Mouse (Mus musculus) regulatory T cell (primary cell): ENCODE measurements around the gene Nxpe3.

Experiments used
- in situ Hi-C: fragments of 300-600 bp; cut with MboI, MseI; formaldehyde crosslinking; loops from one replicate; pipeline ENCODE4 v1.15.1; 2025; ENCODE audit warnings: high pct_unique_total_duplicates

The Nxpe3 gene

GRCm38 (mm10) chr16:55894893-55895650, at the start of gene Nxpe3:
Nxpe3 (minus strand) TSS chr16:55895285.
- in situ Hi-C loops = loop anchor here (5.0 kb wide), 2 partner anchors 37 to 82 kb away; partner anchors contain the start of gene Cep97

DNA sequence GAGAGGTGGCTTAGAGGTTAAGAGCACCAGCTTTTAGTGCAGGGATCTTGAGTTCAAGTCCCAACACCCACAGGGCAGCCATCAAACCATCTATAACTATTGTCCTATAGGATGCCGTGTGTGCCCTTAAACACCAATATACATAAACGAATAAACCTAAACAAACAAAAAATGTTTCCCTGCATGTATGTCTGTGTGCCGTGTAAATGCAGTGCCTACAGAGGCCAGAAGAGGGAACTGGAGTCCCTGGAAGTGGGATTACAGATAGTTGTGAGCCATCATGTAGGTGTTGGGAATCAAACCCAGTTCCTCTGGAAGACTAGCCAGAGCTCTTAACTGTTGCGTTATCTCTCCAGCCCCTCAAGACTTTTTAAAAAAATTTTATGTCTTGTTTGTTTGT, 45.7 kb upstream of the Nxpe3 start:
- in situ Hi-C loops = no loop called here

DNA sequence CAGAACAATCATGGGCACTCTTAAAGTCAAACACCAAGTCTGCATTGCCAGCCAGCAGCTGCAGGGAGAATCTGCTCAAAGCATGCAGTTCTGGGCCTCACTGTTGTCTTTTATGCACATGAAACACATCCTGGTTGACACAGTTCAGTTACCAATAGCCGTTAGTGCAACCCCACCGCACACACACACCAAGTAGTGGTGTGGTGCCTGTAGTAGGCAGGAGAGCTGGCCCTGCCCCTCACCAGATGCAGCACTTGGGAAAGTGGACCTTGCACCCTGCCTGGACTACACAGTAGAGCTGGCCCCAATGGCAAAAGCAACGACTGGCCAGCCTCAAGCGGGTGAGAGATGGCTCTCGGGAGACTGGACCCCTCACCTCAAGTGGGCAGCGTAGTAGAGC, 44.6 kb upstream of the Nxpe3 start:
- in situ Hi-C loops = no loop called here

- in situ Hi-C loops = no loop called here
Observed at GRCm38 (mm10) chr16:55938761-55939160, 43.7 kb upstream of the Nxpe3 start.

- in situ Hi-C loops = loop anchor here (5.0 kb wide), 2 partner anchors 37 to 38 kb away; partner anchors contain the start of genes Nxpe3 and Zbtb11
Observed at GRCm38 (mm10) chr16:55934453-55935037, 39.5 kb upstream of the Nxpe3 start, which contains the start of gene Cep97. Cep97 (minus strand) TSS chr16:55934855.

- in situ Hi-C loops = loop anchor here (5.0 kb wide), 2 partner anchors 37 to 38 kb away; partner anchors contain the start of genes Nxpe3 and Zbtb11
Observed at GRCm38 (mm10) chr16:55933681-55934343, 38.7 kb upstream of the Nxpe3 start.

GRCm38 (mm10) chr16:55924010-55924409, 28.9 kb upstream of the Nxpe3 start:
- in situ Hi-C loops = loop anchor here (10.0 kb wide), 1 partner anchor 471 kb away; no protein-coding TSS in a partner anchor

DNA sequence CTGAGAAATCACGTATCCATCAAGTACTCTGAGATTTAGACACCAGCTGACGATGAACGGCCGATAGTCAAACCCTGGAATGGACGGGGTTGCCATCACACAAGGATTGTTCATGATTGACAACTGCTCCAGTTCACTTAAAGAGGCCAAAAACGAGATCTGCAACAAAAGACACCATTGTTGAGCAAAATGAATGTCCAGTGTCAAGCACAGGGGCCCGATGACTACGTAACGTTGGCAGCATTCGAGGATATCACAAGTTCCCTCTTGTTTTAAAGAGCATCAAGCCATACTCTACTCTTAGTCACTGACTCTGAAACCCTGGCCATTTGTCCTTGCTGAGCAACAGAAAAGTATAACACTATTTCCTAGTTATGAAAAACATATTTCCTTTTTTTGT, 27.0 kb upstream of the Nxpe3 start:
- in situ Hi-C loops = loop anchor here (10.0 kb wide), 1 partner anchor 473 kb away; no protein-coding TSS in a partner anchor

DNA sequence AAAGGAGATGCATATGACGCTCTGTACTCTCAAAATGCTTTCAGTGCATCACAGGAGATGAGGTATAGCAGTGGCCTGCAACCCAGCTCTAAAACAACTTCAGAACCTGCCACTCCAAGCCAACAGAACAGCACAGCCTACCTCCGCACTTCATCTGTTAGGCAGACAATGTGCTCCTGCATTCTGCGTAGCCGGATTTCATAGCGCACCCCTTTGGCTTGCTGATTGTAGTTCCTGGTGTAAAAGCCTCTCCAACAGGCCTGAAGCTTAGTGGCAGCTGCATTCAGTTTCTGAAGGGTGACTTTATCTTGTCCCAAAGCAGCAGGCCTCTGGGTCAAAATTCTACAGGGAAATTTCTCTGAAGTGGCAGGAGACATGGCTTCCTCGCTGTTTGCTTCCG, 19.6 kb upstream of the Nxpe3 start:
- in situ Hi-C loops = loop anchor here (10.0 kb wide), 1 partner anchor 790 kb away; no protein-coding TSS in a partner anchor

DNA sequence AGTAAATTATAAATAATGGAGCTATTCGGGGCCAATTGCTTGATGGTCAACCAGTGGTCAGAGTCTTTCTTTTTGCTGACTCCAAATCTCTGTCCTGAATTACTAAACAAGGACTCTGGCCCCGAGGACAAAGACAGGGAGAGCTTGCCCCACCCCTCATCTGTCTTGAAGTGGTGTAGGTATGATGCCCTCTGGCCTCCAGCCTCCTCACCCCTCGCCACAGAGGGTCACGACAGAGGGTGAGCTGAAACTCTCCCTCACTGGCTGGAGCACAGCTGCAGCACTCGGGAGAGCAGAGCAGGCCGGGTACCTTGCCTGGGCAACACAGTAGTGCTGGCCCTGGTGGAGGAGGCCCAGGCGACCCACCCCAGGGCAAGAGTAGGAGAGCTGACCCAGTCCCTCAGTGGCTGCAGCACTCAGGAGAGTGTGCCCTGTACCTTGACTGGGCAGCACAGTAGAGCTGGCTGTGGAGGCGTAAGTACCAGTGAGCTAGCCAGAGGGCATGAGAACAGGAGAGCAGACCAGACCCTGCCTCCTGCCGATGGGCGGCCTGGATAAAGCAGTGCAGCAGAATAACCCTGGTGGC, 15.2 kb upstream of the Nxpe3 start:
- in situ Hi-C loops = loop anchor here (10.0 kb wide), 1 partner anchor 794 kb away; no protein-coding TSS in a partner anchor

DNA sequence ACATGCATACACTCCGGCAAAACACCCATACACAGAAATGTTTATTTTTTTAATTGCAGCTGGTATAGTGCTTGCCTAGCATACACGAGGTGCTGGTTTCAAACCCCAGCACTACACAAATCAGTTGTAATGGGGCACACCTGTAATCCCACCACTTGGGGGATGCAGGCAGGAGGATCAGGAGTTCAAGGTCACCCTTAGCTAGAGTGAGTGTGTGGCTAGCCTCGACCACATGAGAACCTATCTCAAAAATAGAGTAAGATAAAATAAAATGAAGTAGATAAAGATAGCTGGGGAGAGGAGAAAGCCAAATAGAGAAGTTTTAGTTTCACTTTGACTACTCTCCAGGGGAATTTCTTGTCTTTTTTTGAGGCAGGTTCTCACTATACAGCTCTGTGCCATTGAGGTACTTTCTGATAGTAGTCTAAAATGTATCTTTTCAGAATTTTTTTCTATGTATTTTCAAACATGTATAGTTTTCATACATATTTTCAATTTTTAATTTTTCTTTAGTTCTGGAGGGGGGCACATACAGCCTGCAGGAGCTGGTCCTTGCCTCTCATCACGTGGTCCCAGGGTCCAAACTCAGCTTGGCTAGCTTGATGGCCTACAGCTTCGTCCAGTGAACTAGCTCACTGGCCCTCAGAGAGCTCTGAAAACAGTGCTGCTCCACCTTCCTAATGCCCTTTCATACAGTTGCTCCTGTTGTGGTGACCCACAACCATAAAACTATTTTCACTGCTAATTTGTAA, 12.0 kb upstream of the Nxpe3 start:
- in situ Hi-C loops = no loop called here

DNA sequence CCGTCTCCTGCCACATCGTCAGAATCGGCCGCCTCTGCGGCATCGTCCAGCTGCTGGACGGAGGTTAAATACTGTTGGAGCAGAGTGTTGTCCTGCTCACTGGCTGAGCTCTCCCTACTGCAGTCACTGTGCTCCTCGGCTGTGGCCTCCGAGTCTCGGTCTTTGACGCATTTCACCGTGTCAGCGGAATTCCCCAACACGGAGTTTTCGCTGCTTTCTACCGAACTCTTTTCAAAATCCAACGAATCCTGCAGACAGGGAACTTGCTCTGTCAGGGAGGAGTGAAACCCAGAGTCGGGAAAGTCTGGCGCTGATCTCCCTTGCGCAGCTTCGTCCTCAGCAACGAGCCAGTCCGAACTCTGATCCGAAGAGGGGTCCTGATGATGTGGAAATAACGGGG, 10.3 kb upstream of the Nxpe3 start:
- in situ Hi-C loops = no loop called here

DNA sequence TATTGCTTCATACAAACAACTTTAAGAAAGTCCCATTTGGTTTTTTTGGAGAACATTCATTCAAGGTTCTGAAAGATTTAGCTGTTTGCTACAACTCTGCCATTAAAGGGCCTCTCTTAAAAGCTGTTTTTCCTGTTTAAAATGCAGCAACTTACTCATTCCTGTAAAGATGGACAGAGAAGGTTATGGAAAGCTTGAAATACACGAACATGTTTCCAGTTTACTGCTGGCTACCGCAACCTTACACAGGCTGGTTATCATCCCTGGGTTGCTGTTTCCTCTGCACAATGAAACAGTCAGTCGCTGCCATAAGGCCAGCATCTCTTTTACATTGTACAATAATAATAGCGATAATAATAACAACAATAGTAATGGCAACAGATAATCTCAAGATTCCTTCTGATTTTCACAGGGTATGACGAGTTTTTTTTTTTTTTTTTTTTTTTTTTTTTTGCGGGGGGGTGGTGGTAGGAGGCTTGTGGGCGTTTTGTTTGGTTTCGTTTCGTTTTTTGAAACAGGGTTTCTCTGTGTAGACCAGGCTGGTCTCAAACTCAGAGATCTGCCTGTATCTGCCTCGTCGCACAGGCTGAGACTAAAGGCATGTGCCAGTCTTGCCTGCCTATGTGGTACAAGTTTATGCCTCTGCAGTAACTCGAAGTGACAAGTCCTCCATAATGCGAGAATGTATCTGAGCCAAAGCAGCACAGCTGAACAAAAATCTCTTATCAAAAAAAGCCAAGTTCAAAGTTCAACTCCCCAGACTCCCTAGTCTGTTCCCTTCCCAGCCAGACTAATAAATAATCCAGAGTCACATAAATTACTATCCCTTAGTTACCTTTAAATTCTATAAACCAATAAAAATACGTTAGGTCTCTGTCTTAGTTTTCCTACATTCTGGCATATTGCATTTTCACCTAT, 7.0 kb upstream of the Nxpe3 start:
- in situ Hi-C loops = no loop called here

DNA sequence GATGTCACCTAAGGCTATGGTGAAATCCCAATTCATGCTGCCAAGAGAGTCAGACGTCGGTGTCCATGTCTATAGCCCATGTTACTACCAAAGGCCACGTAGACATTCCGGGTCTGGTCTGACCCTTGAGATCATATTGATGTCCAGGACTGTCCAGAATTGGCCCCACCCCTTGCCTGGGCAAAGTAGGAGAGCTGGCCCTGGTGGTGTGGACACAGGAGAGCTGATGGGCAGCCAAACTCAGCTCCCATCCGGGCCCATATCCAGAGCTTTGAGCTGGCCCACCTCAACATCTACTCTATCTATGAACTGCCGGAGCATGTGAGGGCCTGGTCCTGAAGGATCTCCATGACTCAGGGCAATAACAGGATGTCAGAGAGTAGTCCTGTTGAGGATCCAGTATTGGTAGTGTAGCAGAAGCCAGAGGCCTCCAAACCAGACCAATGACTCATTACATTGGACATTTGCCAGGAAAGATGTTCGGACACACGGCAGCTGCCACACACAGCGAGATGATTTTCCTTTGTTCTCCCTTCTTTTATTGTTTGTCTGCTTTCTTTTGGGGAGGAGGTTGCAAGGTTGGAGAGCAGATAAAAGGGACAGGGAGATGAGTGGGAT, 3.4 kb upstream of the Nxpe3 start:
- in situ Hi-C loops = loop anchor here (5.0 kb wide), 1 partner anchor 34 kb away; the partner anchor contains the start of gene Cep97

DNA sequence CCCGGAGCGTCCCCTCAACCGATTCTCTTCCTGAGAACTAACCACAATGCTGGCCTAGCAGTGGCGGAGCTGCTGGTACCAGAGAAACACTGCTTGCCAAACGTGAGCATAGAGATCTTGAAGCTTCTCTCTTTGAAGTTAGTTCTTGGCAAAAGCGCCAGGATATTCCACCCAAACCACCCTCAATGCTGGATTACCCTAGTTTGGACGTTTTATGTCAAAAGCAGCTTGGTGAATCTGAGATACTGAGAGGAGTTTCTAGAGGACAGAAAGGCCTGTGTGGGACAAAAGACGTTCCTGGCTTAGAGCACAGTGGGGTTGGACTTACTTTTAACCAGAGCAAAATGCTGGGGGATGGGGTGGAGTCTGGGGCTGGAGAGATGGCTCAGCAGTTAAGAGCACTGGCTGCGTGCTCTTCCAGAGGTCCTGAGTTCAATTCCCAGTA, 588 bp upstream of the Nxpe3 start:
- in situ Hi-C loops = loop anchor here (5.0 kb wide), 1 partner anchor 37 kb away; the partner anchor contains the start of gene Cep97

GRCm38 (mm10) chr16:55894536-55894892, 571 bp downstream of the Nxpe3 start:
- in situ Hi-C loops = loop anchor here (5.0 kb wide), 1 partner anchor 83 kb away; no protein-coding TSS in a partner anchor

DNA sequence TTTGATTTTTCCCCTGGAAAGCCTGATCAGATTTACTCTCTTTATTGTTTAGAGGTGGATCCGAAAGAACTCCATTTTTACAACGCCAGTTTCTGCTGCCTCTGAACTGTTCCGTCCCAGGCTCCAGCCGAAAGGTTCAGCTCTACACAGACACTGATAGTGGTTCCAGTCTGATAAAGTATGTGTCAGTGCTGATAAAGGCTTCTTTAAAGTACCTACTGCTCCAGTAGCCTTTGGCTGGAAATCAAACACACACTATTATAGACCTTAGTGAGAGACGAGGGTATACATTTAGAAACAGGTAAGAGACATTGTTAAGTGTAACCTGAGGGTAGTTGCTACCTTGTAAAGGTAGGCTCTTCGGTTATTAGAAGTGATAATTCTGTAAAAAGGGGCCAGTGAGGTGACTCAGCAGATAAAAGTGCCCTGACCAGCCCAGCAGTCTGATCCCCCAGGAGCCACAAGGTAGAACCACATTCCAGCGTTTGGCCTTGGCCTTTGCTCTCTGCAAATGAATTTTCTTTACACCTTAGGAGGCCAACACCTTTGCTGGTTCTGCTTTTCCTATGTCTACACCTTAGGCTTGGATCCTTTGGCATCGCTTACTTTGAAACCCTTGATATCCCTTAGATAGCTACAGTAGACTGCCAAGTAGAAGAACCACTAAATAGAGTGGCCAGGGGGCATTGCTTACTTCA, 1.5 kb downstream of the Nxpe3 start:
- in situ Hi-C loops = loop anchor here (5.0 kb wide), 1 partner anchor 84 kb away; no protein-coding TSS in a partner anchor

DNA sequence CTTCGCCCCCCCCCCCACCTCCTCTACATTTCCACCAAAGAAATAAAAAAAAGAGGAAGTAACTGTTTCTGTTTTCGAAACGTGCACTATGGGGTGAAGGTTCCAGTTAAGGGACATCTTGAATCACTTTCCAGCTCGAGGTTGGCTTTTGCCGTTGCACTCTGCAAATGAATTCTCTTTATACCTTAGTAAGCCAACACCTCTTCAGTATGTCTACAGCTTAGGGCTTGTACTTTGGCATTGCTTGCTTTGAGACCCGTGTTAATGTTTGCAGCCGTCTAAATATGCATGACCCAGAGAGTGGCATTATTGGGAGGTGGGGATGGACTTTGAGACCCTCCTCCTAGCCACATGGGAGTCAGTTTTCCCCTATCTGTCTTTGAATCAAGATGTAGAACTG, 2.6 kb downstream of the Nxpe3 start:
- in situ Hi-C loops = loop anchor here (5.0 kb wide), 1 partner anchor 85 kb away; no protein-coding TSS in a partner anchor
